Mouse (Mus musculus) heart, adult 2 months (tissue): ENCODE measurements at regions not wholly inside any gene's neighbourhood (a gene's known extent, or its start where the extent isn't known, plus 50 kb on each side); places are given as distances from the start of the nearest gene placed in this dataset.

ENCODE experiments used
- DNase-seq, 2 experiments: peaks; one replicate each; pipeline ENCODE4 v3.0.0; 2021
- H3K27ac ChIP-seq: fragments of 200-600 bp; 2 replicates; pipeline ENCODE4 v1.8.1; 2022
- H3K27me3 ChIP-seq: fragments of 200-500 bp; 2 replicates; pipeline ENCODE4 v1.6.1; 2012; ENCODE audit warnings: mild to moderate bottlenecking, low read length, inconsistent platforms, mixed read lengths; ENCODE audit not compliant: control insufficient read depth, insufficient read depth
- H3K36me3 ChIP-seq: fragments of 200-500 bp; 2 replicates; pipeline ENCODE4 v1.6.1; 2012; ENCODE audit warnings: low read length, inconsistent platforms; ENCODE audit not compliant: control insufficient read depth, insufficient read depth
- H3K4me1 ChIP-seq: fragments of 200-500 bp; 2 replicates; pipeline ENCODE4 v1.6.1; 2011; ENCODE audit warnings: low read length; ENCODE audit not compliant: control insufficient read depth, insufficient read depth
- H3K4me3 ChIP-seq: fragments of 200-600 bp; 2 replicates; pipeline ENCODE4 v1.8.1; 2022
- H3K79me2 ChIP-seq: fragments of 200-500 bp; replicated peaks from 2 replicates; pipeline ENCODE4 v1.6.1; 2012; ENCODE audit warnings: mild to moderate bottlenecking, inconsistent platforms, low read length, moderate library complexity, mixed read lengths; ENCODE audit not compliant: control insufficient read depth, insufficient read depth
- H3K9ac ChIP-seq: fragments of 200-500 bp; 2 replicates; pipeline ENCODE4 v1.6.1; 2012; ENCODE audit warnings: low read depth, mild to moderate bottlenecking, control low read depth, inconsistent platforms, low read length, mixed read lengths
- CTCF ChIP-seq: fragments of 200-600 bp; IDR thresholded peaks from 2 replicates; pipeline ENCODE4 v1.8.1; 2022; ENCODE audit warnings: antibody characterized with exemption, mild to moderate bottlenecking, moderate library complexity
- EP300 ChIP-seq: fragments of 200-500 bp; IDR thresholded peaks from 2 replicates; pipeline ENCODE4 v1.6.1; 2011; ENCODE audit warnings: low read depth, low read length, control low read depth; ENCODE audit not compliant: insufficient read depth
- POLR2A ChIP-seq: fragments of 200-500 bp; IDR thresholded peaks from 2 replicates; pipeline ENCODE4 v1.6.1; 2011; ENCODE audit warnings: mild to moderate bottlenecking, low read depth, low read length, control low read depth; ENCODE audit not compliant: insufficient read depth
- WGBS: fragments of 180-500 bp; shearing (Covaris S2); methylation state at CpG from one replicate; pipeline ENCODE4 v1.1.7; 2018; 5-methylcytosine and 5-hydroxymethylcytosine counted together
- intact Hi-C: fragments of 180-260 bp; cut with DNase I; formaldehyde crosslinking; loops from one replicate; pipeline ENCODE4 v1.15.1; 2025

- peaks cover 2% of the 10 kb centered on the region for H3K4me1 ChIP-seq
- no peak overlapping the region for H3K9ac ChIP-seq
- H3K79me2 ChIP-seq: no peaks in the 10 kb centered on the region
- no peak overlapping the region for H3K27ac ChIP-seq
- no peaks in the 10 kb centered on the region for H3K36me3 ChIP-seq
- TF ChIP-seq POLR2A (no peak), EP300 (no peak)
- no peak for DNase-seq
- no peak overlapping the region for H3K4me3 ChIP-seq
- WGBS: 77% methylated on average over 11 of the region's 11 CpGs
- intact Hi-C loops: no loop called here
- H3K27me3 ChIP-seq: no peaks in the 10 kb centered on the region
Measured at GRCm38 (mm10) chr17:47226391-47226790, 142.3 kb upstream of the Mrps10 start.

- H3K4me1 ChIP-seq: peaks cover 2% of the 10 kb centered on the region
- no peak for TF ChIP-seq CTCF
- no peak for TF ChIP-seq EP300
- no peak for TF ChIP-seq POLR2A
- peak; percentile 36 to 49 for DNase-seq
- H3K79me2 ChIP-seq: no peaks in the 10 kb centered on the region
- no peaks in the 10 kb centered on the region for H3K27me3 ChIP-seq
- H3K27ac ChIP-seq: peak overlapping the region; percentile 1
- no peaks in the 10 kb centered on the region for H3K36me3 ChIP-seq
- 65% methylated on average over 18 of the region's 18 CpGs for WGBS
- no peak overlapping the region for H3K9ac ChIP-seq
- intact Hi-C loops: no loop called here
- no peak overlapping the region for H3K4me3 ChIP-seq
Measured at GRCm38 (mm10) chr17:47225306-47226269, 143.1 kb upstream of the Mrps10 start.

- peak in 1 of 2 experiments; percentile 41 for DNase-seq
- no peaks in the 10 kb centered on the region for H3K79me2 ChIP-seq
- H3K36me3 ChIP-seq: no peaks in the 10 kb centered on the region
- H3K9ac ChIP-seq: no peak overlapping the region
- H3K4me3 ChIP-seq: no peak overlapping the region
- H3K27ac ChIP-seq: no peak overlapping the region
- 78% methylated on average over 14 of the region's 14 CpGs for WGBS
- peaks cover 2% of the 10 kb centered on the region for H3K4me1 ChIP-seq
- no peaks in the 10 kb centered on the region for H3K27me3 ChIP-seq
- intact Hi-C loops: no loop called here
- TF ChIP-seq CTCF (no peak), POLR2A (no peak), EP300 (no peak)
Measured at GRCm38 (mm10) chr17:47221068-47221796, 147.5 kb upstream of the Mrps10 start.

GRCm38 (mm10) chr17:47219846-47220245 lies 148.8 kb upstream of the Mrps10 start:
- H3K27me3 ChIP-seq: no peaks in the 10 kb centered on the region
- H3K36me3 ChIP-seq: no peaks in the 10 kb centered on the region
- TF ChIP-seq EP300 (no peak), POLR2A (no peak), CTCF (no peak)
- intact Hi-C loops: no loop called here
- H3K27ac ChIP-seq: no peak overlapping the region
- H3K4me3 ChIP-seq: no peak overlapping the region
- no peaks in the 10 kb centered on the region for H3K4me1 ChIP-seq
- no peak for DNase-seq
- H3K79me2 ChIP-seq: no peaks in the 10 kb centered on the region
- H3K9ac ChIP-seq: no peak overlapping the region
- WGBS: 70% methylated on average over 2 of the region's 2 CpGs

- Histone ChIP-seq H3K27me3 (no peaks in the 10 kb centered on the region), H3K36me3 (no peaks in the 10 kb centered on the region), H3K9ac (no peak overlapping the region), H3K4me3 (no peak overlapping the region), H3K79me2 (no peaks in the 10 kb centered on the region), H3K4me1 (no peaks in the 10 kb centered on the region), H3K27ac (no peak overlapping the region)
- WGBS: 98% methylated on average over 3 of the region's 3 CpGs
- no peak for TF ChIP-seq EP300
- no peak for TF ChIP-seq CTCF
- no peak for TF ChIP-seq POLR2A
- DNase-seq: no peak
- intact Hi-C loops: no loop called here
Measured at GRCm38 (mm10) chr17:47216490-47216889, 152.2 kb upstream of the Mrps10 start.

GRCm38 (mm10) chr17:47215841-47216240 lies 152.8 kb upstream of the Mrps10 start:
- 83% methylated on average over 2 of the region's 2 CpGs for WGBS
- TF ChIP-seq EP300: no peak
- no peak for TF ChIP-seq CTCF
- TF ChIP-seq POLR2A: no peak

More at GRCm38 (mm10) chr17:47215841-47216240, 152.8 kb upstream of the Mrps10 start:
- intact Hi-C loops: no loop called here
- no peak overlapping the region for H3K27ac ChIP-seq
- no peaks in the 10 kb centered on the region for H3K79me2 ChIP-seq
- H3K9ac ChIP-seq: no peak overlapping the region
- no peak overlapping the region for H3K4me3 ChIP-seq
- H3K27me3 ChIP-seq: no peaks in the 10 kb centered on the region
- no peaks in the 10 kb centered on the region for H3K4me1 ChIP-seq
- H3K36me3 ChIP-seq: no peaks in the 10 kb centered on the region
- no peak for DNase-seq
